Mouse (Mus musculus): ENCODE results near the gene Mlxipl. TPM values are rescaled to one million over a fixed set of nuclear protein-coding genes. Genes with fewer than 3 reads are reported as not detected.
A peak's percentile ranks its signal among the peaks of the same experiment; 100 is the strongest.

The Mlxipl gene
- total RNA-seq, 4 experiments from 2014 or later: 44.9 to 73.8 (median 51.6) TPM

GRCm38 (mm10) chr5:135145532-135145931 lies 55.8 kb downstream of the Mlxipl start:
- DNase-seq (ENCODE audit: low spot score in 2 of 2): no peak

- DNase-seq (ENCODE audit: low spot score in 2 of 2): no peak
Measured at GRCm38 (mm10) chr5:135145955-135146354, 56.3 kb downstream of the Mlxipl start.

GRCm38 (mm10) chr5:135148715-135149052 lies 59.0 kb downstream of the Mlxipl start:
- no peak for DNase-seq (ENCODE audit: low spot score in 2 of 2)

GRCm38 (mm10) chr5:135149053-135149819 lies 59.5 kb downstream of the Mlxipl start, which contains the start of gene Tbl2:
Gene Tbl2, plus strand, starts transcription at chr5:135149657.
- peak; percentile 97 to 99 for DNase-seq (ENCODE audit: low spot score in 2 of 2)

GRCm38 (mm10) chr5:135149820-135150178 lies 60.1 kb downstream of the Mlxipl start:
- DNase-seq (ENCODE audit: low spot score in 2 of 2): no peak

GRCm38 (mm10) chr5:135156496-135156895 lies 66.8 kb downstream of the Mlxipl start:
- no peak for DNase-seq (ENCODE audit: low spot score in 2 of 2)

- DNase-seq (ENCODE audit: low spot score in 2 of 2): peak; percentile 26 to 38
Measured at GRCm38 (mm10) chr5:135161221-135161620, 71.5 kb downstream of the Mlxipl start.

GRCm38 (mm10) chr5:135161650-135162049 lies 72.0 kb downstream of the Mlxipl start:
- no peak for DNase-seq (ENCODE audit: low spot score in 2 of 2)

GRCm38 (mm10) chr5:135162361-135162760 lies 72.7 kb downstream of the Mlxipl start:
- no peak for DNase-seq (ENCODE audit: low spot score in 2 of 2)

GRCm38 (mm10) chr5:135162821-135163220 lies 73.1 kb downstream of the Mlxipl start:
- DNase-seq (ENCODE audit: low spot score in 2 of 2): no peak

GRCm38 (mm10) chr5:135166909-135167308 lies 77.2 kb downstream of the Mlxipl start:
- no peak for DNase-seq (ENCODE audit: low spot score in 2 of 2)

- no peak for DNase-seq (ENCODE audit: low spot score in 2 of 2)
Measured at GRCm38 (mm10) chr5:135167469-135167868, 77.8 kb downstream of the Mlxipl start.

- peak; percentile 95 to 96 for DNase-seq (ENCODE audit: low spot score in 2 of 2)
Measured at GRCm38 (mm10) chr5:135168063-135169062, 78.7 kb downstream of the Mlxipl start, which contains the start of gene Bcl7b. Gene Bcl7b, plus strand, starts transcription at chr5:135168283.

GRCm38 (mm10) chr5:135169479-135169878 lies 79.8 kb downstream of the Mlxipl start:
- no peak for DNase-seq (ENCODE audit: low spot score in 2 of 2)

GRCm38 (mm10) chr5:135171688-135172220 lies 82.1 kb downstream of the Mlxipl start:
- DNase-seq (ENCODE audit: low spot score in 2 of 2): no peak

- no peak for DNase-seq (ENCODE audit: low spot score in 2 of 2)
Measured at GRCm38 (mm10) chr5:135172986-135173385, 83.3 kb downstream of the Mlxipl start.

GRCm38 (mm10) chr5:135175086-135175485 lies 85.4 kb downstream of the Mlxipl start:
- DNase-seq (ENCODE audit: low spot score in 2 of 2): no peak

- DNase-seq (ENCODE audit: low spot score in 2 of 2): no peak
Measured at GRCm38 (mm10) chr5:135178523-135178922, 88.8 kb downstream of the Mlxipl start.

GRCm38 (mm10) chr5:135178996-135179395 lies 89.3 kb downstream of the Mlxipl start:
- DNase-seq (ENCODE audit: low spot score in 2 of 2): no peak

GRCm38 (mm10) chr5:135179616-135180015 lies 89.9 kb downstream of the Mlxipl start:
- no peak for DNase-seq (ENCODE audit: low spot score in 2 of 2)

- DNase-seq (ENCODE audit: low spot score in 2 of 2): no peak
Measured at GRCm38 (mm10) chr5:135180796-135181195, 91.1 kb downstream of the Mlxipl start.

- no peak for DNase-seq (ENCODE audit: low spot score in 2 of 2)
Measured at GRCm38 (mm10) chr5:135181776-135182175, 92.1 kb downstream of the Mlxipl start.

All from gastrocnemius, adult 8-10 months (tissue).